8 mouse cellular contexts compared by ENCODE assay signal in the genomic region with DNA sequence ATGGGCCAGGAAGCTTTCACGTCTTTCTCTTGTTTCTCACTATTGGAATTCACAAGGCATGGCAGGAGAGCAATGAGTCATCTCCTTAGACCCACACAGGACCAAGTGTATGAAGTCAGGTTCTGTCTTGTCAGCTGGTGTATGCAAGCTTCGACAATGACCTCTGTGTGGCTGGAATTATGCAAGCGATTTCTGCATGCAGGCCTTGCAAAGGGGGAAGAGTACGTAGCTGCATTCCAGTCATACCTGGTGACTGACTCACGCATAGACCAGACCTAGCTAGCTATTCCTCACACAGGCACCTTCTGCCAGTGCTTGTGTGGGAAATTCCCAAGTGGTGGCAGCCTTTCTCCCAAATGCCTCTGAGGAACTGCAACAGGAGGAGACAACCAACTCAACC. TPM values are rescaled to one million over a fixed set of nuclear protein-coding genes. Genes with fewer than 3 reads are reported as not detected.
DNase-seq lines count a peak whose midpoint lies in the region; ATAC-seq and TF ChIP-seq lines count a peak whose summit lies in the region.

No protein-coding gene starts in this region.

- ATAC-seq in stomach, postnatal 0 days (ENCODE audit: low FRiP score, low TSS enrichment), result peak; percentile 93
- no peak for ATAC-seq in erythroblast, adult 5-6 weeks (replicated peaks; ENCODE audit: low FRiP score, poor library complexity, severe bottlenecking)

- no peaks in the 10 kb centered on the region for H3K79me2 ChIP-seq in C2C12 (ENCODE audit: control insufficient read depth, insufficient read depth)

- H3K9ac ChIP-seq in stomach, postnatal 0 days (ENCODE audit: low read length), result no peak overlapping the region

- H3K36me3 ChIP-seq in C2C12 (ENCODE audit: control insufficient read depth, insufficient read depth), result peaks cover 46% of the 10 kb centered on the region
- peaks cover 23% of the 10 kb centered on the region for H3K36me3 ChIP-seq in stomach, postnatal 0 days (ENCODE audit: control insufficient read depth, insufficient read depth, low read length)

- peaks cover 8% of the 10 kb centered on the region for H3K9me3 ChIP-seq in stomach, postnatal 0 days (ENCODE audit: control insufficient read depth, low read length)

- TF ChIP-seq CTCF in C2C12 (IDR thresholded peaks at IDR 0.05; ENCODE audit: control insufficient read depth, insufficient read depth, insufficient read length), result no peak
- TF ChIP-seq CTCF in stomach, postnatal 0 days (IDR thresholded peaks at IDR 0.05; ENCODE audit: low read depth), result no peak

- peak; percentile 98 for DNase-seq in R1 (ENCODE audit: low read depth, low spot score)
- DNase-seq in heart, adult 8-10 months (ENCODE audit: low spot score), result peak; percentile 40
- DNase-seq in kidney, postnatal 14 days, result peak; percentile 87
- peak; percentile 57 for DNase-seq in stomach, postnatal 0 days (ENCODE audit: low spot score)
- no peak for DNase-seq in natural killer cell, adult 2 months (ENCODE audit: low spot score in 2 of 2)
- DNase-seq in retina, embryonic 14.5 days (ENCODE audit: low spot score), result no peak

- no peaks in the 10 kb centered on the region for H3K27me3 ChIP-seq in C2C12 (ENCODE audit: control insufficient read depth, insufficient read depth, insufficient read length)
- H3K27me3 ChIP-seq in stomach, postnatal 0 days (ENCODE audit: control insufficient read depth, insufficient read depth, low read length), result no peaks in the 10 kb centered on the region

- H3K79me3 ChIP-seq in C2C12 (ENCODE audit: low read depth), result no peaks in the 10 kb centered on the region

- no peak overlapping the region for H3K4me3 ChIP-seq in C2C12 (ENCODE audit: insufficient read depth, poor library complexity, severe bottlenecking)
- no peak overlapping the region for H3K4me3 ChIP-seq in stomach, postnatal 0 days (ENCODE audit: low read depth, low read length)

- H3ac ChIP-seq in C2C12 (ENCODE audit: control insufficient read depth, insufficient read length, low read depth), result no peak overlapping the region

- peak; percentile 78 for TF ChIP-seq EP300 in stomach, postnatal 0 days (optimal IDR thresholded peaks at IDR 0.05)

- H3K27ac ChIP-seq in stomach, postnatal 0 days (replicated peaks), result 0 out of 2 replicates have a peak overlapping the region, but pooled peaks have one; percentile 45

- H3K4me1 ChIP-seq in stomach, postnatal 0 days (replicated peaks; ENCODE audit: control insufficient read depth, insufficient read depth), result no peaks in the 10 kb centered on the region

- WGBS in stomach, postnatal 0 days, result 10% methylated on average over 5 of the region's 5 CpGs

- H3K4me2 ChIP-seq in stomach, postnatal 0 days (replicated peaks; ENCODE audit: low read depth), result no peak overlapping the region

TF ChIP-seq in C2C12, 6 proteins besides CTCF, POLR2A, EP300 and RAD21:
- TF ChIP-seq MYOG (IDR thresholded peaks at IDR 0.05; ENCODE audit: control insufficient read depth, extremely low read depth, insufficient read length), result no peak
- peak; percentile 88 for TF ChIP-seq CEBPB (IDR thresholded peaks at IDR 0.05; ENCODE audit: low read depth)
- TF ChIP-seq MAX (IDR thresholded peaks at IDR 0.05), result peak; percentile 64
- TF ChIP-seq FOSL1 (IDR thresholded peaks at IDR 0.05; ENCODE audit: insufficient read depth, low read length, poor library complexity, severe bottlenecking), result peak; percentile 36
- TF ChIP-seq USF1 (IDR thresholded peaks at IDR 0.05; ENCODE audit: low read depth), result no peak
- peak; percentile 39 for TF ChIP-seq MYOD1 (IDR thresholded peaks at IDR 0.05; ENCODE audit: control insufficient read depth, insufficient read length, low read depth)

RNA-seq across cellular contexts. Expression of a gene that starts 8.0 kb away (rescaled TPM):
- 54.3 TPM for polyA plus RNA-seq in C2C12 (2012; fragmentation: generic; extraction: Trizol)
- total RNA-seq in heart, adult 8-10 months (2022), result 10 to 100 TPM; 41.5 to 52.6 (median 44.8) TPM
- polyA plus RNA-seq in stomach, postnatal 0 days (2015; fragmentation: Nextera tagmentation; extraction: Ambion mirVana), result 50.6 and 51.9 TPM in 2 replicates
- total RNA-seq in erythroblast, adult 5-6 weeks (2015; ENCODE audit: low replicate concordance), result 0.38 TPM in 1 of 2 replicates, not detected in the other
- 0.42 and 2.6 TPM in 2 replicates for total RNA-seq in erythroblast, adult 5-6 weeks (2017; ENCODE audit: low replicate concordance)

RNA-seq across cellular contexts. Expression of a gene that starts 9.1 kb away (rescaled TPM):
- 5.1 TPM for polyA plus RNA-seq in C2C12 (2012; fragmentation: generic; extraction: Trizol)
- total RNA-seq in heart, adult 8-10 months (2022), result 10 to 100 TPM; 10.4 to 13.8 (median 12.5) TPM
- 5.4 and 5.5 TPM in 2 replicates for polyA plus RNA-seq in stomach, postnatal 0 days (2015; fragmentation: Nextera tagmentation; extraction: Ambion mirVana)
- total RNA-seq in erythroblast, adult 5-6 weeks (2015; ENCODE audit: low replicate concordance), result 0.38 and 2.1 TPM in 2 replicates
- total RNA-seq in erythroblast, adult 5-6 weeks (2017; ENCODE audit: low replicate concordance), result 0.70 and 1.7 TPM in 2 replicates

RNA-seq across cellular contexts. Expression of a gene that starts 13.3 kb away (rescaled TPM):
- 0.73 TPM for polyA plus RNA-seq in C2C12 (2012; fragmentation: generic; extraction: Trizol)
- 1 to 10 TPM; 3.4 to 5.3 (median 4.2) TPM for total RNA-seq in heart, adult 8-10 months (2022)
- 3.4 and 3.8 TPM in 2 replicates for polyA plus RNA-seq in stomach, postnatal 0 days (2015; fragmentation: Nextera tagmentation; extraction: Ambion mirVana)
- total RNA-seq in erythroblast, adult 5-6 weeks (2015; ENCODE audit: low replicate concordance), result 0.77 TPM in 1 of 2 replicates, not detected in the other
- 0.51 TPM in 1 of 2 replicates, not detected in the other for total RNA-seq in erythroblast, adult 5-6 weeks (2017; ENCODE audit: low replicate concordance)

Comparison
In these comparisons a context has a peak if more than half of its experiments do, and no peak if none do; other contexts are left out.
1. DNase-seq: peak in R1 (single experiment), heart, adult 8-10 months (single experiment), kidney, postnatal 14 days (single experiment) and stomach, postnatal 0 days (single experiment); none in natural killer cell, adult 2 months (0 of 2) and retina, embryonic 14.5 days (single experiment).
2. RNA of a gene that starts 8.0 kb away (total RNA-seq): 41.5 to 52.6 TPM in heart, adult 8-10 months; 0.38 to 2.6 TPM in erythroblast, adult 5-6 weeks; every median in the first group is over 10 times any median in the second.